Mouse (Mus musculus): ENCODE results near the gene Phldb1. TPM values are rescaled to one million over a fixed set of nuclear protein-coding genes. Genes with fewer than 3 reads are reported as not detected.

Gene Phldb1
- polyA plus RNA-seq, 1 experiment from 2014 or later, result 24.4 TPM

DNA sequence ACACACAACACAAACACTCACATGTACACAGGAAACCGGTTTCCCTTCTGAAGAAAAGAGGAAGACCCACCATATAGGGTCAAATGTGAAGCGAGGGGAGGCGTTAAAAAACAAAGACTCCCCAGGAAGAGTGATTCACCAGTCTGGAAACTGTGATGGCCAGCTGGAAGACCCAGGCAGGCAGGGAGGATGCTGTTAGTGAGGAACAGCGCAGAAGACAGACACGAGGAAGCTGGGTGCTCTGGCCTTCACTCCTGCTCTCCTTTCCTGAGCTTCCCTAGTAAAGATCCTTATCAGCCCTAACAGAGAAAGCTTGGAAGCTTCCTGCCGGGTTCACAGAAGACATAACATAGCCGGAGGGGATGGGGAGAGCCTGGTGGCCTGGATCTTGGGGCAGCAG, 12.0 kb downstream of the Phldb1 start:
- peaks cover 12% of the 10 kb centered on the region; the same call in 1 of the 2 replicates for H3K36me3 ChIP-seq (ENCODE audit: insufficient read depth, low read length)
- ATAC-seq (replicated peaks; ENCODE audit: low FRiP score, low read depth) (no peak), DNase-seq (ENCODE audit: low spot score) (peak; percentile 68)
- 0 out of 2 replicates have a peak overlapping the region, but pooled peaks have one; percentile 7 for H3K4me2 ChIP-seq (ENCODE audit: low read length)
- no peak overlapping the region for H3K4me3 ChIP-seq (replicated peaks; ENCODE audit: low read depth, low read length)
- no peak overlapping the region for H3K9ac ChIP-seq (ENCODE audit: low read depth, low read length)
- 22% methylated on average over 7 of the region's 7 CpGs for WGBS
- H3K4me1 ChIP-seq (replicated peaks; ENCODE audit: insufficient read depth, low read length), result peaks cover 43% of the 10 kb centered on the region
- no peaks in the 10 kb centered on the region for H3K9me3 ChIP-seq (replicated peaks; ENCODE audit: low read length)
- H3K27ac ChIP-seq, result peak overlapping the region; percentile 76
- no peak for TF ChIP-seq CTCF (IDR thresholded peaks at IDR 0.05; ENCODE audit: low read depth)
- no peaks in the 10 kb centered on the region for H3K27me3 ChIP-seq (ENCODE audit: insufficient read depth, low read length)

GRCm38 (mm10) chr9:44722575-44722974, 12.4 kb downstream of the Phldb1 start:
- no peaks in the 10 kb centered on the region for H3K27me3 ChIP-seq (ENCODE audit: insufficient read depth, low read length)
- H3K4me2 ChIP-seq (ENCODE audit: low read length), result 0 out of 2 replicates have a peak overlapping the region, but pooled peaks have one; percentile 7
- H3K4me1 ChIP-seq (replicated peaks; ENCODE audit: insufficient read depth, low read length), result peaks cover 39% of the 10 kb centered on the region
- H3K36me3 ChIP-seq (ENCODE audit: insufficient read depth, low read length), result peaks cover 12% of the 10 kb centered on the region; the same call in 1 of the 2 replicates
- H3K9ac ChIP-seq (ENCODE audit: low read depth, low read length), result no peak overlapping the region
- WGBS, result 67% methylated on average over 7 of the region's 7 CpGs
- H3K4me3 ChIP-seq (replicated peaks; ENCODE audit: low read depth, low read length), result no peak overlapping the region
- DNase-seq (ENCODE audit: low spot score), result no peak
- no peaks in the 10 kb centered on the region for H3K9me3 ChIP-seq (replicated peaks; ENCODE audit: low read length)
- peak overlapping the region; percentile 76 for H3K27ac ChIP-seq
- no peak for TF ChIP-seq CTCF (IDR thresholded peaks at IDR 0.05; ENCODE audit: low read depth)
- ATAC-seq (replicated peaks; ENCODE audit: low FRiP score, low read depth), result no peak

GRCm38 (mm10) chr9:44721877-44722186, 13.2 kb downstream of the Phldb1 start:
- DNase-seq (ENCODE audit: low spot score), result no peak
- Histone ChIP-seq H3K36me3 (ENCODE audit: insufficient read depth, low read length) (peaks cover 16% of the 10 kb centered on the region), H3K9ac (ENCODE audit: low read depth, low read length) (no peak overlapping the region), H3K9me3 (replicated peaks; ENCODE audit: low read length) (no peaks in the 10 kb centered on the region), H3K4me1 (replicated peaks; ENCODE audit: insufficient read depth, low read length) (peaks cover 32% of the 10 kb centered on the region), H3K4me2 (ENCODE audit: low read length) (peak overlapping the region; percentile 76; the same call in 1 of the 2 replicates), H3K27ac (peak overlapping the region; percentile 51; the same call in 1 of the 2 replicates), H3K4me3 (replicated peaks; ENCODE audit: low read depth, low read length) (no peak overlapping the region), H3K27me3 (ENCODE audit: insufficient read depth, low read length) (no peaks in the 10 kb centered on the region)
- WGBS, result 81% methylated on average over 3 of the region's 3 CpGs
- no peak for ATAC-seq (replicated peaks; ENCODE audit: low FRiP score, low read depth)
- no peak for TF ChIP-seq CTCF (IDR thresholded peaks at IDR 0.05; ENCODE audit: low read depth)

- peaks cover 27% of the 10 kb centered on the region for H3K4me1 ChIP-seq (replicated peaks; ENCODE audit: insufficient read depth, low read length)
- peak overlapping the region; percentile 51 for H3K27ac ChIP-seq
- peak overlapping the region; percentile 64 for H3K9ac ChIP-seq (ENCODE audit: low read depth, low read length)
- no peaks in the 10 kb centered on the region for H3K27me3 ChIP-seq (ENCODE audit: insufficient read depth, low read length)
- DNase-seq (ENCODE audit: low spot score) (peak; percentile 93), ATAC-seq (replicated peaks; ENCODE audit: low FRiP score, low read depth) (peak; percentile 80)
- H3K9me3 ChIP-seq (replicated peaks; ENCODE audit: low read length), result no peaks in the 10 kb centered on the region
- H3K36me3 ChIP-seq (ENCODE audit: insufficient read depth, low read length), result peaks cover 14% of the 10 kb centered on the region
- peak; percentile 47; the same call in 1 of the 2 replicates for TF ChIP-seq CTCF (IDR thresholded peaks at IDR 0.05; ENCODE audit: low read depth)
- H3K4me3 ChIP-seq (replicated peaks; ENCODE audit: low read depth, low read length), result peak overlapping the region; percentile 54
- 1% methylated on average over 40 of the region's 40 CpGs for WGBS
- peak overlapping the region; percentile 76 for H3K4me2 ChIP-seq (ENCODE audit: low read length)
These were observed 13.7 kb downstream of the Phldb1 start for GRCm38 (mm10) chr9:44721154-44721876.

DNA sequence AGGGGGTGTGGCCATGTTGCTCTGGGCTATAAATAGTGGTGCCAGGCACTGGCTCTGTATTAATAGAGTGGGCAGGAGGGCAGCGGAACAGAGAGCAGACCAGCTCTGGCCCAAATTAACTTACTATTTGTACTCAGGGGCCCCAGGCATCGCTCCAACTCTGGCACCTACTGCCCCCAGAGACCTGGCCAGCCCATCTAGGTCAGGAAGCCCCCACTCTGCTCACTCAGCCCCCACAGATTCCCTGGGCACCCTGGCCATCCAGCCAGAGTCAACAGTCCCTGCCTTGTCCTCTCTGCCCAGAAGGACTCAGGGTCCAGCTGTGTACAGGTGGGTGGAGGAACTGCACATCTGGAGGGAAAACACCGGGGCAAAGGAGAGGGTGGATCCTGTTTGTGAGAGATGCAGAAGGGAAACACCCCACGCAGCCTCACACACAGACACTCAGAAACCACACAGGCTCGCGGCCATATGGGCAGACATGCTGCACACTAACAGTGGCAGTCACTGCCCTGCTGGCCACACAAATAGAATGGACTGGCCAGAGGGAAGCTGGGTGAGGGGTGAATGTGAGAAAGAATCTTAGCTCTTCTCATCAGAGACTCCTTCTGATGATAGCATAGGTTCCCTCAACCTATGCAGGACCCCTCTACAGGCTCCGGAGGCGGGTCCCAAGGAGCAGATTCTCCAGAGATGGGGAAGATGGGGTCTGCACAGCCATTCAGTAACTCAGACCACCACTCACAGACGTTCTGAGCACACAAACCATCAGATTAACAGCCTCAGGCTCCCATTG, 14.4 kb downstream of the Phldb1 start:
- H3K4me2 ChIP-seq (ENCODE audit: low read length), result peak overlapping the region; percentile 76
- no peaks in the 10 kb centered on the region for H3K9me3 ChIP-seq (replicated peaks; ENCODE audit: low read length)
- H3K27ac ChIP-seq, result peak overlapping the region; percentile 51
- peak overlapping the region; percentile 54 for H3K4me3 ChIP-seq (replicated peaks; ENCODE audit: low read depth, low read length)
- H3K36me3 ChIP-seq (ENCODE audit: insufficient read depth, low read length), result peaks cover 21% of the 10 kb centered on the region
- no peak for TF ChIP-seq CTCF (IDR thresholded peaks at IDR 0.05; ENCODE audit: low read depth)
- peak overlapping the region; percentile 64 for H3K9ac ChIP-seq (ENCODE audit: low read depth, low read length)
- WGBS, result 11% methylated on average over 9 of the region's 9 CpGs
- peaks cover 22% of the 10 kb centered on the region for H3K4me1 ChIP-seq (replicated peaks; ENCODE audit: insufficient read depth, low read length)
- DNase-seq (ENCODE audit: low spot score) (no peak), ATAC-seq (replicated peaks; ENCODE audit: low FRiP score, low read depth) (peak; percentile 3; the same call in 1 of the 2 replicates)
- H3K27me3 ChIP-seq (ENCODE audit: insufficient read depth, low read length), result no peaks in the 10 kb centered on the region

DNA sequence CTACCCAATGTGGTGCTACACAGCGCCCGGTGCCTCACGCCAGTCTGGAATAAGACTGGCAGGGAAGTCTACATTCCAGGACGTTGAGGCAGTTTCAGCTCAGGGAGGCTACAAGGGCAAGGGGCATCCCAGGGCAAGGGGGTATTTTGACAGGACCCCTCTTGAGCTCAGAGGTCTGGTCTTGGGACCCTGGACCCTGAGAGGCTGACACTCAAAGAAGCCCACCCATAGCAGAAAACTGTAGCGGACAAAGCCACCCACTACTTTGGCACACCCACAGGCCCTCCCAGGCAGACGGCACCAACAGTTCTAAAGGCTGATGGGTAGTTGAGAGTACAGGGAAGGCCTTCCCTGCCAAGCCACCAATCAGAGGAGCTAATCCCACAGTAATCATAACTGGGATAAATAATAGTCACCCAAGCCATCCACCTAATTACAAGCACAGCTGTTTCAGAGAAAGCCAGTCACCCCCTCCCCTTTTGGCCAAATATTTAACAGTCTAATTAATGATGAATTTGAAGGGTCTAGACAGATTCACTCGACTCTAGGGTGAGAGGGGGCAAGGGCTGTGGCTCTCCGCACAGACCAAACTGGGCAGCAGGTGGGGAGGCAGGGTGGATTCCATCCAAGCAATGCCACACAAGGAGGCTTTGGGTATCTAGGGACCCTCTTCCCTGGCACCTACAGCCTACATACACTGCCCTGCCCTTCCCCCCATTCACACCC, 15.2 kb downstream of the Phldb1 start:
- H3K9me3 ChIP-seq (replicated peaks; ENCODE audit: low read length), result no peaks in the 10 kb centered on the region
- H3K27ac ChIP-seq, result no peak overlapping the region
- no peak for DNase-seq (ENCODE audit: low spot score)
- peaks cover 26% of the 10 kb centered on the region for H3K36me3 ChIP-seq (ENCODE audit: insufficient read depth, low read length)
- H3K9ac ChIP-seq (ENCODE audit: low read depth, low read length), result no peak overlapping the region
- TF ChIP-seq CTCF (IDR thresholded peaks at IDR 0.05; ENCODE audit: low read depth), result no peak
- H3K4me3 ChIP-seq (replicated peaks; ENCODE audit: low read depth, low read length), result no peak overlapping the region
- no peak for ATAC-seq (replicated peaks; ENCODE audit: low FRiP score, low read depth)
- peaks cover 21% of the 10 kb centered on the region for H3K4me1 ChIP-seq (replicated peaks; ENCODE audit: insufficient read depth, low read length)
- WGBS, result 66% methylated on average over 8 of the region's 8 CpGs
- no peaks in the 10 kb centered on the region for H3K27me3 ChIP-seq (ENCODE audit: insufficient read depth, low read length)
- H3K4me2 ChIP-seq (ENCODE audit: low read length), result peak overlapping the region; percentile 76
